Mouse (Mus musculus) intestine, postnatal 0 days (tissue): ENCODE data around the gene Alas2. TPM values are rescaled to one million over a fixed set of nuclear protein-coding genes. Genes with fewer than 3 reads are reported as not detected.

Experiments used
- ATAC-seq: fragments of 200-750 bp; cut with Nextera tagmentation; 2 replicates; pipeline ENCODE4 v1.8.0; 2017; ENCODE audit warnings: mild to moderate bottlenecking, moderate TSS enrichment, moderate library complexity
- H3K27ac ChIP-seq: fragments of 300-500 bp; sonication (generic); 2 replicates; pipeline ENCODE4 v1.5.1; 2014; ENCODE audit warnings: mild to moderate bottlenecking, low read depth, low read length, moderate library complexity
- H3K27me3 ChIP-seq: fragments of 300-500 bp; sonication (generic); replicated peaks from 2 replicates; pipeline ENCODE4 v1.6.1; 2014; ENCODE audit warnings: low read length, mixed read lengths; ENCODE audit not compliant: control insufficient read depth, insufficient read depth
- H3K36me3 ChIP-seq: fragments of 300-500 bp; sonication (generic); 2 replicates; pipeline ENCODE4 v1.6.1; 2014; ENCODE audit warnings: mild to moderate bottlenecking, moderate library complexity; ENCODE audit not compliant: control insufficient read depth, insufficient read depth
- H3K4me1 ChIP-seq: fragments of 300-500 bp; sonication (generic); replicated peaks from 2 replicates; pipeline ENCODE4 v1.6.1; 2014; ENCODE audit warnings: antibody characterized with exemption, low read length, mixed read lengths; ENCODE audit not compliant: control insufficient read depth, insufficient read depth
- H3K4me2 ChIP-seq: fragments of 300-500 bp; sonication (generic); replicated peaks from 2 replicates; pipeline ENCODE4 v1.6.1; 2014; ENCODE audit warnings: low read depth, mild to moderate bottlenecking, moderate library complexity
- H3K4me3 ChIP-seq: fragments of 300-500 bp; sonication (generic); 2 replicates; pipeline ENCODE4 v1.5.1; 2014; ENCODE audit warnings: low read depth, low read length
- H3K9ac ChIP-seq: fragments of 300-500 bp; sonication (generic); 2 replicates; pipeline ENCODE4 v1.6.1; 2014; ENCODE audit warnings: mild to moderate bottlenecking, low read depth, low read length
- H3K9me3 ChIP-seq: fragments of 300-500 bp; sonication (generic); 2 replicates; pipeline ENCODE4 v1.6.1; 2016; ENCODE audit warnings: mixed run types; ENCODE audit not compliant: control insufficient read depth
- CTCF ChIP-seq: sonication (generic); IDR thresholded peaks from 2 replicates; pipeline ENCODE4 v1.5.1; 2016; ENCODE audit warnings: low read depth, mild to moderate bottlenecking, control low read depth, antibody characterized with exemption, moderate library complexity
- WGBS: fragments of 180-500 bp; shearing (Covaris S2); extraction: QIAGEN DNeasy Blood & Tissue Kit; methylation state at CpG from one replicate; pipeline ENCODE4 v1.1.7; 2014; 5-methylcytosine and 5-hydroxymethylcytosine counted together
- microRNA-seq: library from miRNA; unstranded; fragments of <30 nt; microRNA quantifications from one replicate; pipeline ENCODE4, GENCODE M21; 2016
- polyA plus RNA-seq: library from polyadenylated mRNA; unstranded; fragments of >200 nt; fragmentation: Nextera tagmentation; extraction: Ambion mirVana; gene quantifications from 2 replicates; pipeline ENCODE4 v1.2.1, GENCODE M21; 2015

Gene Alas2
- polyA plus RNA-seq, 1 experiment from 2014 or later = 4.4 TPM

GRCm38 (mm10) chrX:150598882-150599281 lies 51.7 kb downstream of the Alas2 start:
- H3K4me1 ChIP-seq = no peaks in the 10 kb centered on the region
- no peak overlapping the region for H3K4me2 ChIP-seq

More at GRCm38 (mm10) chrX:150598882-150599281, 51.7 kb downstream of the Alas2 start:
- Histone ChIP-seq H3K4me3 (no peak overlapping the region), H3K9ac (no peak overlapping the region), H3K36me3 (no peaks in the 10 kb centered on the region), H3K27ac (no peak overlapping the region), H3K9me3 (no peaks in the 10 kb centered on the region), H3K27me3 (no peaks in the 10 kb centered on the region)
- ATAC-seq = no peak
- WGBS = 83% methylated on average over 2 of the region's 2 CpGs
- no peak for TF ChIP-seq CTCF

Small RNAs within 50 kb of the gene (microRNA-seq; reads per million reads assigned to microRNA genes)
- gene Mir3620 = not detected

Other genes with a start within 250 kb of the Alas2 start
- gene Tmem29, start 88.2 kb upstream of the Alas2 start, polyA plus RNA-seq = 17.2 and 17.3 TPM in 2 replicates
- gene Pfkfb1, start 40.9 kb downstream of the Alas2 start, polyA plus RNA-seq = 2.4 and 2.7 TPM in 2 replicates
- gene Apex2, start 42.5 kb downstream of the Alas2 start, polyA plus RNA-seq = 5.2 and 7.0 TPM in 2 replicates
- gene Tro, start 110.2 kb downstream of the Alas2 start, polyA plus RNA-seq = 3.3 and 3.6 TPM in 2 replicates